Mouse (Mus musculus) myocyte (in vitro differentiated cells): ENCODE results near the gene Lrwd1. TPM values are rescaled to one million over a fixed set of nuclear protein-coding genes. Genes with fewer than 3 reads are reported as not detected.

Experiments
- H3K27me3 ChIP-seq: one replicate; pipeline ENCODE4 v1.6.1; 2011; ENCODE audit not compliant: control insufficient read depth, insufficient read depth, insufficient read length
- H3K36me3 ChIP-seq: one replicate; pipeline ENCODE4 v1.6.1; 2011; ENCODE audit not compliant: control insufficient read depth, insufficient read depth
- H3K4me2 ChIP-seq: one replicate; pipeline ENCODE4 v1.6.1; 2011; ENCODE audit warnings: low read depth, control low read depth
- H3K4me3 ChIP-seq: one replicate; pipeline ENCODE4 v1.5.1; 2011; ENCODE audit warnings: mild to moderate bottlenecking, control low read depth, moderate library complexity
- H3K79me2 ChIP-seq: one replicate; pipeline ENCODE4 v1.6.1; 2011; ENCODE audit not compliant: control insufficient read depth, insufficient read depth
- H3ac ChIP-seq: one replicate; pipeline ENCODE4 v1.6.1; 2011; ENCODE audit not compliant: control insufficient read depth, insufficient read length
- CEBPB ChIP-seq: IDR thresholded peaks from 2 replicates; pipeline ENCODE4 v1.6.1; 2011; ENCODE audit warnings: mild to moderate bottlenecking, moderate library complexity; ENCODE audit not compliant: poor library complexity, insufficient read depth, severe bottlenecking
- E2F4 ChIP-seq: IDR thresholded peaks from one replicate; pipeline ENCODE4 v1.6.1; 2011; ENCODE audit warnings: mild to moderate bottlenecking, control low read depth, moderate library complexity; ENCODE audit not compliant: insufficient read depth
- MAX ChIP-seq: IDR thresholded peaks from one replicate; pipeline ENCODE4 v1.6.1; 2011; ENCODE audit warnings: low read depth, mild to moderate bottlenecking, control low read depth
- MYOD1 ChIP-seq, 3 experiments: IDR thresholded peaks; one replicate each; pipeline ENCODE4 v1.6.1; 2011; ENCODE audit warnings: control low read depth in 2 of 3, low read depth in 2 of 3, mild to moderate bottlenecking in 2 of 3, moderate library complexity in 1 of 3; ENCODE audit not compliant: insufficient read length in 2 of 3, control insufficient read depth in 1 of 3
- MYOG ChIP-seq, 3 experiments: IDR thresholded peaks; one replicate each; pipeline ENCODE4 v1.6.1; 2011; ENCODE audit warnings: control low read depth in 2 of 3, low read depth in 2 of 3, mild to moderate bottlenecking in 2 of 3; ENCODE audit not compliant: insufficient read length in 2 of 3, control insufficient read depth in 1 of 3, insufficient read depth in 1 of 3
- POLR2A ChIP-seq: IDR thresholded peaks from one replicate; pipeline ENCODE4 v1.6.1; 2011; ENCODE audit warnings: low read depth, mild to moderate bottlenecking, control low read depth, moderate library complexity; ENCODE audit not compliant: insufficient read length
- POLR2AphosphoS2 ChIP-seq: IDR thresholded peaks from one replicate; pipeline ENCODE4 v1.6.1; 2011; ENCODE audit warnings: low read depth, control low read depth; ENCODE audit not compliant: insufficient read length
- REST ChIP-seq: IDR thresholded peaks from one replicate; pipeline ENCODE4 v1.6.1; 2011; ENCODE audit warnings: mild to moderate bottlenecking, control low read depth, moderate library complexity; ENCODE audit not compliant: insufficient read depth, insufficient read length
- SRF ChIP-seq: IDR thresholded peaks from one replicate; pipeline ENCODE4 v1.6.1; 2011; ENCODE audit warnings: low read depth; ENCODE audit not compliant: control insufficient read depth, insufficient read length
- TCF12 ChIP-seq: IDR thresholded peaks from one replicate; pipeline ENCODE4 v1.6.1; 2011; ENCODE audit warnings: mild to moderate bottlenecking, control low read depth; ENCODE audit not compliant: poor library complexity, insufficient read depth, severe bottlenecking
- TCF3 ChIP-seq: IDR thresholded peaks from one replicate; pipeline ENCODE4 v1.6.1; 2011; ENCODE audit warnings: low read depth, control low read depth; ENCODE audit not compliant: insufficient read length
- USF1 ChIP-seq: IDR thresholded peaks from one replicate; pipeline ENCODE4 v1.6.1; 2011; ENCODE audit warnings: low read depth, mild to moderate bottlenecking, control low read depth, moderate library complexity
- polyA plus RNA-seq: library from polyadenylated mRNA; unstranded; fragments of >200 nt; fragmentation: generic; extraction: Trizol; gene quantifications from one replicate; pipeline ENCODE4 v1.2.1, GENCODE M21; 2012; ENCODE audit warnings: missing spikeins

The Lrwd1 gene
- polyA plus RNA-seq, 1 experiment, result 31.7 TPM

- H3K36me3 ChIP-seq, result peaks cover 5% of the 10 kb centered on the region
- H3K4me3 ChIP-seq, result peak within 1 kb of the TSS; percentile 67
- H3ac ChIP-seq, result peak within 1 kb of the TSS; percentile 32
- peaks cover 10% of the 10 kb centered on the region for H3K79me2 ChIP-seq
- H3K27me3 ChIP-seq, result no peaks in the 10 kb centered on the region
- TF ChIP-seq POLR2AphosphoS2 (no peak), POLR2A (peak; percentile 56), E2F4 (no peak), USF1 (peak; percentile 98), CEBPB (no peak), TCF12 (no peak), SRF (no peak), REST (no peak), MYOG (IDR thresholded peaks at IDR 0.05; ENCODE audit: control insufficient read depth in 1 of 3, insufficient read depth in 1 of 3, insufficient read length in 2 of 3, low read depth in 2 of 3) (no peak), MAX (no peak), TCF3 (no peak), MYOD1 (IDR thresholded peaks at IDR 0.05; ENCODE audit: control insufficient read depth in 1 of 3, insufficient read length in 2 of 3, low read depth in 2 of 3) (no peak)
- H3K4me2 ChIP-seq, result peak within 1 kb of the TSS; percentile 92
Observed at GRCm38 (mm10) chr5:136170512-136171362, 34.9 kb upstream of the Lrwd1 start, which contains the start of gene Orai2. TSS of gene Orai2 (minus strand) at chr5:136170713.

GRCm38 (mm10) chr5:136169626-136170511 is 34.0 kb upstream of the Lrwd1 start:
- Histone ChIP-seq H3K4me2 (peak overlapping the region; percentile 83), H3K4me3 (peak overlapping the region; percentile 67), H3K79me2 (peaks cover 10% of the 10 kb centered on the region), H3ac (peak overlapping the region; percentile 32), H3K36me3 (peaks cover 5% of the 10 kb centered on the region), H3K27me3 (no peaks in the 10 kb centered on the region)
- no peak for TF ChIP-seq SRF
- no peak for TF ChIP-seq E2F4
- TF ChIP-seq REST, result no peak
- TF ChIP-seq MYOG (IDR thresholded peaks at IDR 0.05; ENCODE audit: control insufficient read depth in 1 of 3, insufficient read depth in 1 of 3, insufficient read length in 2 of 3, low read depth in 2 of 3), result no peak
- no peak for TF ChIP-seq TCF12
- TF ChIP-seq TCF3, result no peak

- Histone ChIP-seq H3K4me3 (no peak overlapping the region), H3K36me3 (peaks cover 5% of the 10 kb centered on the region), H3K27me3 (no peaks in the 10 kb centered on the region), H3K4me2 (no peak overlapping the region), H3ac (no peak overlapping the region), H3K79me2 (peaks cover 10% of the 10 kb centered on the region)
- TF ChIP-seq POLR2AphosphoS2, result no peak
- no peak for TF ChIP-seq TCF3
- no peak for TF ChIP-seq TCF12
- no peak for TF ChIP-seq CEBPB
- no peak for TF ChIP-seq SRF
- TF ChIP-seq E2F4, result no peak
- TF ChIP-seq REST, result no peak
- no peak for TF ChIP-seq USF1
- TF ChIP-seq MYOD1 (IDR thresholded peaks at IDR 0.05; ENCODE audit: control insufficient read depth in 1 of 3, insufficient read length in 2 of 3, low read depth in 2 of 3), result no peak
- TF ChIP-seq MYOG (IDR thresholded peaks at IDR 0.05; ENCODE audit: control insufficient read depth in 1 of 3, insufficient read depth in 1 of 3, insufficient read length in 2 of 3, low read depth in 2 of 3), result no peak
- no peak for TF ChIP-seq POLR2A
- TF ChIP-seq MAX, result no peak
Observed at GRCm38 (mm10) chr5:136168071-136168470, 32.2 kb upstream of the Lrwd1 start.

- Histone ChIP-seq H3K36me3 (peaks cover 5% of the 10 kb centered on the region), H3K79me2 (peaks cover 10% of the 10 kb centered on the region), H3K27me3 (no peaks in the 10 kb centered on the region), H3K4me3 (no peak overlapping the region), H3K4me2 (no peak overlapping the region), H3ac (no peak overlapping the region)
- TF ChIP-seq TCF3 (no peak), MYOG (IDR thresholded peaks at IDR 0.05; ENCODE audit: control insufficient read depth in 1 of 3, insufficient read depth in 1 of 3, insufficient read length in 2 of 3, low read depth in 2 of 3) (no peak), POLR2AphosphoS2 (no peak), REST (no peak), CEBPB (no peak), USF1 (no peak)
Observed at GRCm38 (mm10) chr5:136167296-136167695, 31.4 kb upstream of the Lrwd1 start.
